Mouse (Mus musculus) erythroblast, embryonic 14.5 days (primary cell): ENCODE data around the gene Btf3.

Experiments used
- GATA1 ChIP-seq: IDR thresholded peaks from 2 replicates; pipeline ENCODE4 v1.6.1; 2012; ENCODE audit warnings: low read length, inconsistent platforms, mixed read lengths
- TAL1 ChIP-seq: IDR thresholded peaks from 3 replicates; pipeline ENCODE4 v1.6.1; 2012; ENCODE audit warnings: low read length, inconsistent platforms, mixed read lengths

DNA sequence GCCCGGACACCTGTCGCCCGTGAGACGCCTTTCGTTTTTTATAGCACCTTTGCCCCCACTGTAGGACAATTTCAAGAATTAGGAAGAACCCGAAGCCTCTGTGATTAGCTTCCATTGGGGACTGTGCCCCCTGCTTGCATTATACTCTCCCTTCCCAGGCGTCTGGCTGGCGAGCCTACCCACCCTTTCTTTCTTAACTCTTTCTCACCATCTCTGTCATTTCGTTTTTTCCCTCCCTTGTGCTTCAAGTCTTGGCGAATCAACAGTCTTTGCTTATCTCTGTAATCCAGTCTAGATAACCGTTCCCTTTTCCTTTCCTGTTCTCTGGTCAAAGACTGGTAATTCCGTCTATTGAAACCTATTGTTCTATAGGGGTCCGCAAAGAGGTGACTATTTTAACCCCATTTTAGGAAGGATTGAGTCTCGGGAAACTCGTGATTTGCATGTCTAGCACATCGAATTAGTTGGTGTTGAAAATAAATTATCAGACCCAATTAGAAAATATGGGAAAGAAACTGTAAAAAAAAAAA is 53.3 kb downstream of the Btf3 start:
- TF ChIP-seq GATA1 (peak; percentile 52; the same call in 1 of the 2 replicates), TAL1 (no peak)
